Mouse (Mus musculus) kidney, adult 2 months (tissue): Measurements from ENCODE around the gene Plbd2.

Source experiments
- CTCF ChIP-seq: fragments of 200-500 bp; conservative IDR thresholded peaks from 2 replicates; pipeline ENCODE4 v1.5.1; 2011; ENCODE audit warnings: low read depth, mild to moderate bottlenecking, control low read depth, low read length, moderate library complexity, mixed read lengths; ENCODE audit not compliant: insufficient read depth, insufficient read length
- POLR2A ChIP-seq: fragments of 200-500 bp; IDR thresholded peaks from one replicate; pipeline ENCODE4 v1.6.1; 2011; ENCODE audit warnings: low read depth, low read length, control low read depth

GRCm38 (mm10) chr5:120495703-120496226, 7.7 kb downstream of the Plbd2 start:
- no peak for TF ChIP-seq CTCF
- TF ChIP-seq POLR2A: no peak
